Mouse (Mus musculus) neural tube, embryonic 14.5 days (tissue): ENCODE results near the gene Akr1cl. TPM values are rescaled to one million over a fixed set of nuclear protein-coding genes. Genes with fewer than 3 reads are reported as not detected.
"Not testable (repeated sequence)": the region's sequence is repeated elsewhere in the genome, so short reads cannot be mapped to it uniquely, and the experiment has no call there.

Experiments
- ATAC-seq: fragments of 200-750 bp; cut with Nextera tagmentation; 2 replicates; pipeline ENCODE4 v1.8.0; 2017; ENCODE audit warnings: low read depth, mild to moderate bottlenecking, moderate TSS enrichment, moderate library complexity
- H3K27ac ChIP-seq: fragments of 300-500 bp; sonication (generic); 2 replicates; pipeline ENCODE4 v1.5.1; 2014; ENCODE audit warnings: low read depth, mild to moderate bottlenecking, control low read depth, low read length, moderate library complexity, mixed read lengths
- H3K27me3 ChIP-seq: fragments of 300-500 bp; sonication (generic); 2 replicates; pipeline ENCODE4 v1.6.1; 2014; ENCODE audit warnings: low read length; ENCODE audit not compliant: control insufficient read depth, insufficient read depth
- H3K36me3 ChIP-seq: fragments of 300-500 bp; sonication (generic); 2 replicates; pipeline ENCODE4 v1.6.1; 2014; ENCODE audit warnings: low read length, mixed read lengths; ENCODE audit not compliant: control insufficient read depth, insufficient read depth
- H3K4me1 ChIP-seq: fragments of 300-500 bp; sonication (generic); 2 replicates; pipeline ENCODE4 v1.6.1; 2014; ENCODE audit warnings: low read length; ENCODE audit not compliant: control insufficient read depth, insufficient read depth
- H3K4me2 ChIP-seq: fragments of 300-500 bp; sonication (generic); 2 replicates; pipeline ENCODE4 v1.6.1; 2014; ENCODE audit warnings: mild to moderate bottlenecking, low read depth, low read length, control low read depth
- H3K4me3 ChIP-seq: fragments of 300-500 bp; sonication (generic); 2 replicates; pipeline ENCODE4 v1.5.1; 2014; ENCODE audit warnings: low read depth, low read length, control low read depth, mixed read lengths
- H3K9ac ChIP-seq: fragments of 300-500 bp; sonication (generic); replicated peaks from 2 replicates; pipeline ENCODE4 v1.6.1; 2014; ENCODE audit warnings: low read depth, mild to moderate bottlenecking, control low read depth, low read length, mixed read lengths
- H3K9me3 ChIP-seq: fragments of 300-500 bp; sonication (generic); 2 replicates; pipeline ENCODE4 v1.6.1; 2016; ENCODE audit warnings: low read length; ENCODE audit not compliant: control insufficient read depth
- WGBS: fragments of 180-500 bp; shearing (Covaris S2); extraction: QIAGEN DNeasy Blood & Tissue Kit; methylation state at CpG from one replicate; pipeline ENCODE4 v1.1.7; 2014; 5-methylcytosine and 5-hydroxymethylcytosine counted together
- polyA plus RNA-seq: library from polyadenylated mRNA; unstranded; fragments of >200 nt; fragmentation: Nextera tagmentation; extraction: Ambion mirVana; gene quantifications from 2 replicates; pipeline ENCODE4 v1.2.1, GENCODE M21; 2014

The Akr1cl gene
- polyA plus RNA-seq, 1 experiment from 2014 or later, result not detected

DNA sequence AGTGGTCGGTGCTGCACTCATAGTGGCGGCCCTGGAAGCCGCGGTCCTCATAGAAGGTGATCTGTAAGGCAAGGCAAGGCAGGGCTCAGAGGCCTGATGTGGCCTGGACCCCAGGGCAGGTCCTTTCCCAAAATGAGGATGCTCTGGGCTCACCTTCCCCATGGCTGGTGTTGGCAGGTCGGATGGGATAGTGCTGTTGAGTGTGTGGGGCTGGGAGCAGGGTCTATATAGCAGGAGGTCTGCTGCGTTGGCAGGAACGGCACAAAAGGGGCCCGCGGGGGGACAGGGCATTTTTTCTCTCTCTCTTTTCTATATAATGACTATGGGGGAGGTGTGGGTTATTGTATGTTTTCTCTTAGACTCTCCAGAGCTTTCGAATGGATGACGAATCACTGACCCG lies 18.4 kb upstream of the Akr1cl start, which contains the start of gene Cryge:
Gene Cryge (minus strand): TSS at position 198 of the 400 bp plus-strand sequence.
- H3K27ac ChIP-seq, H3K4me3 ChIP-seq, H3K4me2 ChIP-seq, H3K36me3 ChIP-seq, ATAC-seq, H3K4me1 ChIP-seq, H3K9me3 ChIP-seq, H3K9ac ChIP-seq, H3K27me3 ChIP-seq: not testable (repeated sequence)
- WGBS, result 39% methylated on average over 10 of the region's 12 CpGs

- WGBS, result 69% methylated on average over 11 of the region's 12 CpGs
- ATAC-seq, result no peak
Measured at GRCm38 (mm10) chr1:65048781-65049180, 16.2 kb upstream of the Akr1cl start.

GRCm38 (mm10) chr1:65046401-65047109 lies 14.0 kb upstream of the Akr1cl start:
- Histone ChIP-seq H3K4me3 (no peak overlapping the region), H3K27ac (no peak overlapping the region), H3K4me2 (no peak overlapping the region; the same call in 1 of the 2 replicates), H3K4me1 (no peaks in the 10 kb centered on the region), H3K9ac (no peak overlapping the region), H3K9me3 (no peaks in the 10 kb centered on the region), H3K27me3 (no peaks in the 10 kb centered on the region), H3K36me3 (no peaks in the 10 kb centered on the region)
- 41% methylated on average over 8 of the region's 8 CpGs for WGBS
- ATAC-seq, result no peak

More at GRCm38 (mm10) chr1:65048781-65049180, 16.2 kb upstream of the Akr1cl start:
- no peaks in the 10 kb centered on the region for H3K4me1 ChIP-seq
- H3K36me3 ChIP-seq, result no peaks in the 10 kb centered on the region
- H3K9me3 ChIP-seq, result no peaks in the 10 kb centered on the region
- no peak overlapping the region for H3K27ac ChIP-seq
- H3K27me3 ChIP-seq, result no peaks in the 10 kb centered on the region
- H3K9ac ChIP-seq, result no peak overlapping the region
- no peak overlapping the region for H3K4me3 ChIP-seq
- no peak overlapping the region for H3K4me2 ChIP-seq

GRCm38 (mm10) chr1:65043433-65043832 lies 10.9 kb upstream of the Akr1cl start:
- Histone ChIP-seq H3K27me3 (no peaks in the 10 kb centered on the region), H3K4me2 (no peak overlapping the region), H3K27ac (no peak overlapping the region), H3K36me3 (no peaks in the 10 kb centered on the region), H3K9me3 (no peaks in the 10 kb centered on the region), H3K4me1 (no peaks in the 10 kb centered on the region), H3K9ac (no peak overlapping the region), H3K4me3 (no peak overlapping the region)
- 90% methylated on average over 2 of the region's 2 CpGs for WGBS
- no peak for ATAC-seq

DNA sequence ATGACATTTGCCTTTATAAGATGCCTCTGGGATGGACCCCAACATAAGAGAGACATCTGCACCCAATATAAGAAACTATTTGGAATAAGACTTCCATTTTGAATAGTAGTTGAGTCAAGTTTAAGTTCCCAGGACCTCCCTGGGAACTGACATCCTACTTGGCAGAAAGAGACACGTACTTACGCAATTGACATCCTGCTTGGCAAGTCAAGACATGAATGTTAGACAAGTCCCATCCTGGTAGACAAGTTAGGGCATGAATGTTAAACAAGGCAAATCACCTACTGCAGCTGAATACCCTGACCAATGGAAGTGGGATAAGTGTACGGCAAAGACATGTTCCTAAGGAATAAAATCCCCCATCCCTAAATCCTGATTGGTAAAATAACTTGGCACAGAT lies 9.3 kb upstream of the Akr1cl start:
- 95% methylated on average over 3 of the region's 3 CpGs for WGBS
- Histone ChIP-seq H3K4me2 (no peak overlapping the region), H3K27ac (no peak overlapping the region), H3K4me1 (no peaks in the 10 kb centered on the region), H3K36me3 (no peaks in the 10 kb centered on the region), H3K4me3 (no peak overlapping the region), H3K27me3 (no peaks in the 10 kb centered on the region), H3K9ac (no peak overlapping the region), H3K9me3 (no peaks in the 10 kb centered on the region)
- ATAC-seq, result no peak

DNA sequence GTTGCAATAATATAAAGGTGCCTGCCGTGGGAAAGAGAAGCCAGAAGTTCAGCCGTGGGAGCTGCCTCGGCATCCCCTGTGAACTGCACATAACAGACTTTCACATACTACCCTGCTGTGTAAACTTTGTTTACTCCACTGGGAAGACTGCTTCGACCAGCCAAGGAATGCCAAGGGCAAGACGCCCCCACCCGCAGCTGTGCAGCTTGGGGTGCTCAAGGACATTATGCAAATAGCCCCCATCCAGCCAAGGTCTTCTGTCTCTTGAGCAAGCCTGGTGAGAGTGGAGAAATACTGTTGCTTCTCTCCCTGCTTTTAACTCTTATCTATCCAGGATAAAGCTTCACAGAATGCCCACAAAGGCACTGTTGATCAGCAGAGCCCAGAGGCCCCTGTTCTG lies 8.2 kb upstream of the Akr1cl start:
- no peak overlapping the region for H3K4me2 ChIP-seq
- H3K9me3 ChIP-seq, result no peaks in the 10 kb centered on the region
- H3K27me3 ChIP-seq, result no peaks in the 10 kb centered on the region
- H3K27ac ChIP-seq, result no peak overlapping the region
- ATAC-seq, result no peak
- H3K9ac ChIP-seq, result no peak overlapping the region
- H3K4me1 ChIP-seq, result no peaks in the 10 kb centered on the region
- no peak overlapping the region for H3K4me3 ChIP-seq
- H3K36me3 ChIP-seq, result no peaks in the 10 kb centered on the region
- WGBS, result 81% methylated on average over 6 of the region's 6 CpGs

DNA sequence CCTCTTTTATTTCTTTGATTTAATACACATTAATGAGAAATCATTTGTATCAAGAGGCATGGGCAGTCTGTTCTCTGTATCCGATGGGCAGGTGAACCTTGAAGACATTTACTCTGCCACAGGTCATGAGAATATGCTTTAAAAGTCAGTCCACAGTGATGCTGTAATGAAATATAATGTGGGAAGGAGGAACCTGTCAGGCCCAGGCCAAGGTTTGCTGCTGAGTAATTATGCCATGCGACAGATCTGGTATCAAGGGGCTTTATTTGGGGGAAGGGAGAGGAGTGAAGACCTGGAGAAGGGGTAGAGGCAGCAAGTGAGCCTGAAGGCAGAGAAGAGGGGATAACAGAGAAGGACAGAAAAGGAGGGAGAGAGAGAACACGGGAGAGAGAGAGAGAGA lies 7.1 kb upstream of the Akr1cl start:
- no peak for ATAC-seq
- no peak overlapping the region for H3K4me3 ChIP-seq
- H3K4me1 ChIP-seq, result no peaks in the 10 kb centered on the region
- WGBS, result 82% methylated on average over 3 of the region's 3 CpGs
- H3K4me2 ChIP-seq, result no peak overlapping the region
- H3K9me3 ChIP-seq, result no peaks in the 10 kb centered on the region
- no peak overlapping the region for H3K9ac ChIP-seq
- no peaks in the 10 kb centered on the region for H3K36me3 ChIP-seq
- no peak overlapping the region for H3K27ac ChIP-seq
- H3K27me3 ChIP-seq, result no peaks in the 10 kb centered on the region

DNA sequence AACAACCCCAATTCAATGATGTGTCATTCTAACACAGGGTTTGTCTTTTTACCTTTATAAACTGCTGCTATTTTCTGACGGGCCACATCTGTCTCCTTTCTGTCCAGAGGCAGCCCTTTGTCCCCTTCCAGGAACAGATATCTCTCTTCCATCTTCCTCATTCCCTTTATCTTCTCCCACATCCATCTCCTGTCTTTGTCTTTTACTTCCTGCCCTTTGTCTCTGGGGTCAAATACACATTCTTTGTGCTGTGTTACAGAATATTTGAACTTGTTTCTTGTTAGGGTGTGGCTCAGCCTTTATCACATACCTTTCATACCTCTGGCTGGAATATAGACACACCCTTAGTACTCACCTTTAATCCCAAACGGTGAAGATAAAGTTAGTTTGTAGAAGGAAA lies 5.0 kb upstream of the Akr1cl start:
- no peaks in the 10 kb centered on the region for H3K4me1 ChIP-seq
- H3K36me3 ChIP-seq, result no peaks in the 10 kb centered on the region
- no peak overlapping the region for H3K9ac ChIP-seq
- no peak overlapping the region for H3K4me3 ChIP-seq
- ATAC-seq, result no peak
- no peak overlapping the region for H3K27ac ChIP-seq
- no peaks in the 10 kb centered on the region for H3K9me3 ChIP-seq
- H3K27me3 ChIP-seq, result no peaks in the 10 kb centered on the region
- WGBS, result 79% methylated on average over 2 of the region's 2 CpGs
- no peak overlapping the region for H3K4me2 ChIP-seq

- Histone ChIP-seq H3K9ac (no peak overlapping the region), H3K36me3 (no peaks in the 10 kb centered on the region), H3K9me3 (no peaks in the 10 kb centered on the region), H3K4me1 (no peaks in the 10 kb centered on the region), H3K27ac (no peak overlapping the region), H3K27me3 (no peaks in the 10 kb centered on the region), H3K4me3 (no peak overlapping the region), H3K4me2 (no peak overlapping the region)
- WGBS, result 43% methylated on average over 3 of the region's 3 CpGs
- no peak for ATAC-seq
Measured at GRCm38 (mm10) chr1:65035513-65035912, 3.0 kb upstream of the Akr1cl start.
